Comparison of ENCODE assay signal across 8 mouse cellular contexts in the genomic region with DNA sequence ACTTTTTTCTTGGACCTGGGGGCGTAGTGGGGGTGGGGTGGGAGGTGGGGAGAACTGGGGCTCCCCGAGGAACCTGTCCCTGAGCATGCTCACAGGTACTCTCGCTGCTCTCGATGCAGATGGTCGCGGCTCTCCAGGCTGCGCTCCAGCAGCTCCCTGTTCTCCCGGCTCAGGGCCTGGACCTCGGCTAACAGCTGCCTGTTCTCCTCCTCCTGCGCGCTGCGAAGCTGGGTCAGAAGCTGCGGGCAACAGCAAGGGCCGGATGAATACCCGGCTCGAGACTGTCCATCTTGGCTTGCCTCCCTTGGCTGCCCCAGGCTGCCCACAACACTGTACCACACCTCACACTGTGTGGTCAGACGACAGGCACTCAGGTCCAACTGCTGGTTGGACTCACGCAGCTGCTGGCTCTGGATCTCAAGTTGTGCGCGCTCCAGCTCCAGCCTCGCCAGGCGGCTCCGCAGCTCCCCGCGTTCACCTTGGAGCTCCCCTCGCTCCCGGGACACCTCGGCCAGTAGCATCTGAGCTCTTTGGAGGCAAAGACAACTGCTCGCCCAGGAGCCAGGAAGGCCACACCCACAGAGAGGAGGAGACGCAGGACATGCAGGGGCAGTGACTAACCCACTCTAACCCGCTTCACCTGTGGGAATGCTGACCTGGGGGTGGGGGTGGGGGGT. TPM values are rescaled to one million over a fixed set of nuclear protein-coding genes. Genes with fewer than 3 reads are reported as not detected.
DNase-seq lines count a peak whose midpoint lies in the region.

No protein-coding gene starts in this region.

- H3K36me3 ChIP-seq in hindbrain, embryonic 10.5 days = no peaks in the 10 kb centered on the region
- no peaks in the 10 kb centered on the region for H3K36me3 ChIP-seq in midbrain, embryonic 10.5 days

- peaks cover 32% of the 10 kb centered on the region for H3K4me1 ChIP-seq in hindbrain, embryonic 10.5 days (replicated peaks)
- peaks cover 14% of the 10 kb centered on the region for H3K4me1 ChIP-seq in midbrain, embryonic 10.5 days

- no peak overlapping the region; the same call in 1 of the 2 replicates for H3K27ac ChIP-seq in hindbrain, embryonic 10.5 days
- no peak overlapping the region for H3K27ac ChIP-seq in midbrain, embryonic 10.5 days (replicated peaks)

- peak; percentile 86 for DNase-seq in heart, adult 11 months
- no peak for DNase-seq in heart, adult 8-10 months (ENCODE audit: low spot score)
- DNase-seq in cerebellum, adult 9-11 months = peak; percentile 66
- DNase-seq in hindbrain, embryonic 10.5 days (ENCODE audit: low spot score) = no peak
- DNase-seq in midbrain, embryonic 10.5 days (ENCODE audit: low spot score) = no peak
- DNase-seq in layer of hippocampus, adult 9-11 months = no peak
- DNase-seq in ovary, postnatal 14 days (ENCODE audit: low spot score) = no peak
- DNase-seq in layer of hippocampus, postnatal 36 days = no peak

- H3K9me3 ChIP-seq in hindbrain, embryonic 10.5 days = no peaks in the 10 kb centered on the region
- H3K9me3 ChIP-seq in midbrain, embryonic 10.5 days (replicated peaks) = no peaks in the 10 kb centered on the region

- peak overlapping the region; percentile 41 for H3K4me3 ChIP-seq in hindbrain, embryonic 10.5 days
- H3K4me3 ChIP-seq in midbrain, embryonic 10.5 days = peak overlapping the region; percentile 44

- WGBS in hindbrain, embryonic 10.5 days = 3% methylated on average over 31 of the region's 31 CpGs
- 5% methylated on average over 28 of the region's 31 CpGs for WGBS in midbrain, embryonic 10.5 days

- H3K27me3 ChIP-seq in hindbrain, embryonic 10.5 days (ENCODE audit: insufficient read depth, poor library complexity, severe bottlenecking) = peaks cover 100% of the 10 kb centered on the region
- H3K27me3 ChIP-seq in midbrain, embryonic 10.5 days (ENCODE audit: low read depth, poor library complexity, severe bottlenecking) = peaks cover 89% of the 10 kb centered on the region

RNA-seq across cellular contexts. Expression of a gene that starts 7.5 kb away (rescaled TPM):
- 10 to 100 TPM; 15.0 to 20.0 (median 17.5) TPM for total RNA-seq in heart, adult 8-10 months (2022)
- polyA plus RNA-seq in hindbrain, embryonic 10.5 days (2016; fragmentation: Nextera tagmentation; extraction: Ambion mirVana) = 6.2 and 7.7 TPM in 2 replicates
- 5.0 and 7.9 TPM in 2 replicates for polyA plus RNA-seq in midbrain, embryonic 10.5 days (2016; fragmentation: Nextera tagmentation; extraction: Ambion mirVana)
- 10 to 100 TPM; 34.6 to 36.0 TPM for total RNA-seq in layer of hippocampus, postnatal 36 days (2021)

RNA-seq across cellular contexts. Expression of a gene that starts 10.0 kb away (rescaled TPM):
- under 1 TPM; 0.44 to 0.89 (median 0.66) TPM for total RNA-seq in heart, adult 8-10 months (2022)
- 0.37 and 1.2 TPM in 2 replicates for polyA plus RNA-seq in hindbrain, embryonic 10.5 days (2016; fragmentation: Nextera tagmentation; extraction: Ambion mirVana)
- polyA plus RNA-seq in midbrain, embryonic 10.5 days (2016; fragmentation: Nextera tagmentation; extraction: Ambion mirVana) = 0.33 and 0.57 TPM in 2 replicates
- total RNA-seq in layer of hippocampus, postnatal 36 days (2021) = 1 to 10 TPM; 10.0 TPM

Comparison
In these comparisons a context has a peak if more than half of its experiments do, and no peak if none do; other contexts are left out.
1. DNase-seq: peak in heart, adult 11 months (single experiment) and cerebellum, adult 9-11 months (single experiment); none in heart, adult 8-10 months (single experiment), hindbrain, embryonic 10.5 days (single experiment), midbrain, embryonic 10.5 days (single experiment), layer of hippocampus, adult 9-11 months (single experiment), ovary, postnatal 14 days (single experiment) and layer of hippocampus, postnatal 36 days (0 of 2).
2. RNA of a gene that starts 10.0 kb away (total RNA-seq): 10.0 TPM in layer of hippocampus, postnatal 36 days; 0.44 to 0.89 TPM in heart, adult 8-10 months; every median in the first group is over 4 times any median in the second.